Mouse (Mus musculus) stomach, embryonic 16.5 days (tissue): Measurements from ENCODE around the gene Nemp1. TPM values are rescaled to one million over a fixed set of nuclear protein-coding genes. Genes with fewer than 3 reads are reported as not detected.
"Not testable (repeated sequence)": the region's sequence is repeated elsewhere in the genome, so short reads cannot be mapped to it uniquely, and the experiment has no call there.

Experiments used
- ATAC-seq: fragments of 200-750 bp; cut with Nextera tagmentation; 2 replicates; pipeline ENCODE4 v1.8.0; 2017; ENCODE audit warnings: moderate number of reproducible peaks, moderate TSS enrichment; ENCODE audit not compliant: insufficient read depth, low FRiP score
- H3K27ac ChIP-seq: fragments of 300-500 bp; sonication (generic); 2 replicates; pipeline ENCODE4 v1.5.1; 2014; ENCODE audit warnings: low read length
- H3K27me3 ChIP-seq: fragments of 300-500 bp; sonication (generic); 2 replicates; pipeline ENCODE4 v1.6.1; 2014; ENCODE audit warnings: low read length, control low read depth, mixed read lengths; ENCODE audit not compliant: control insufficient read depth, insufficient read depth
- H3K36me3 ChIP-seq: fragments of 300-500 bp; sonication (generic); 2 replicates; pipeline ENCODE4 v1.6.1; 2014; ENCODE audit warnings: low read length; ENCODE audit not compliant: control insufficient read depth, insufficient read depth
- H3K4me1 ChIP-seq: fragments of 300-500 bp; sonication (generic); 2 replicates; pipeline ENCODE4 v1.6.1; 2014; ENCODE audit warnings: low read length, control low read depth, mixed read lengths; ENCODE audit not compliant: control insufficient read depth, insufficient read depth
- H3K4me2 ChIP-seq: fragments of 300-500 bp; sonication (generic); 2 replicates; pipeline ENCODE4 v1.6.1; 2014; ENCODE audit warnings: low read depth, low read length, mixed read lengths
- H3K4me3 ChIP-seq: fragments of 300-500 bp; sonication (generic); replicated peaks from 2 replicates; pipeline ENCODE4 v1.5.1; 2014; ENCODE audit warnings: mild to moderate bottlenecking, low read length
- H3K9ac ChIP-seq: fragments of 300-500 bp; sonication (generic); 2 replicates; pipeline ENCODE4 v1.6.1; 2014; ENCODE audit warnings: low read length
- H3K9me3 ChIP-seq: fragments of 300-500 bp; sonication (generic); replicated peaks from 2 replicates; pipeline ENCODE4 v1.6.1; 2016; ENCODE audit warnings: low read length, control low read depth; ENCODE audit not compliant: control insufficient read depth
- WGBS: fragments of 180-500 bp; shearing (Covaris S2); extraction: QIAGEN DNeasy Blood & Tissue Kit; methylation state at CpG from one replicate; pipeline ENCODE4 v1.1.7; 2014; 5-methylcytosine and 5-hydroxymethylcytosine counted together
- polyA plus RNA-seq: library from polyadenylated mRNA; unstranded; fragments of >200 nt; fragmentation: Nextera tagmentation; extraction: Ambion mirVana; gene quantifications from 2 replicates; pipeline ENCODE4 v1.2.1, GENCODE M21; 2015

The Nemp1 gene
- polyA plus RNA-seq, 1 experiment from 2014 or later, result 10.0 TPM

GRCm38 (mm10) chr10:127642772-127643552 is 23.7 kb upstream of the Nemp1 start, which contains the start of gene Stat6:
Gene Stat6 (plus strand): TSS chr10:127642986.
- WGBS, result 4% methylated on average over 37 of the region's 37 CpGs
- H3K9me3 ChIP-seq, result no peaks in the 10 kb centered on the region
- H3K27ac ChIP-seq, result peak within 1 kb of the TSS; percentile 98
- ATAC-seq, result peak; percentile 64
- H3K36me3 ChIP-seq, result no peaks in the 10 kb centered on the region
- H3K9ac ChIP-seq, result peak within 1 kb of the TSS; percentile 86
- H3K4me2 ChIP-seq, result peak within 1 kb of the TSS; percentile 70
- peaks cover 16% of the 10 kb centered on the region for H3K4me1 ChIP-seq
- peak within 1 kb of the TSS; percentile 63 for H3K4me3 ChIP-seq
- H3K27me3 ChIP-seq, result no peaks in the 10 kb centered on the region

GRCm38 (mm10) chr10:127643553-127644238 is 23.0 kb upstream of the Nemp1 start:
- ATAC-seq, result peak; percentile 56
- Histone ChIP-seq H3K4me3 (peak overlapping the region; percentile 63), H3K27me3 (no peaks in the 10 kb centered on the region), H3K4me2 (peak overlapping the region; percentile 70), H3K27ac (peak overlapping the region; percentile 98), H3K4me1 (peaks cover 16% of the 10 kb centered on the region), H3K36me3 (no peaks in the 10 kb centered on the region), H3K9ac (peak overlapping the region; percentile 86), H3K9me3 (no peaks in the 10 kb centered on the region)
- WGBS, result under 1% methylated on average over 25 of the region's 25 CpGs

- no peak overlapping the region for H3K27ac ChIP-seq
- H3K4me1 ChIP-seq, result peaks cover 16% of the 10 kb centered on the region
- H3K4me2 ChIP-seq, result no peak overlapping the region
- H3K9ac ChIP-seq, result no peak overlapping the region
- 0 out of 2 replicates have a peak, but pooled peaks cover 3% of the 10 kb centered on the region for H3K36me3 ChIP-seq
- 70% methylated on average over 2 of the region's 2 CpGs for WGBS
- no peaks in the 10 kb centered on the region for H3K27me3 ChIP-seq
- no peak overlapping the region for H3K4me3 ChIP-seq
- no peaks in the 10 kb centered on the region for H3K9me3 ChIP-seq
- no peak for ATAC-seq
Observed at GRCm38 (mm10) chr10:127645791-127646190, 20.9 kb upstream of the Nemp1 start.

- Histone ChIP-seq H3K4me3 (no peak overlapping the region; the same call in 1 of the 2 replicates), H3K4me2 (peak overlapping the region; percentile 13; the same call in 1 of the 2 replicates), H3K9ac (peak overlapping the region; percentile 19), H3K27ac (peak overlapping the region; percentile 25; the same call in 1 of the 2 replicates), H3K27me3 (no peaks in the 10 kb centered on the region), H3K4me1 (no peaks in the 10 kb centered on the region), H3K36me3 (peaks cover 21% of the 10 kb centered on the region; the same call in 1 of the 2 replicates), H3K9me3 (no peaks in the 10 kb centered on the region)
- 42% methylated on average over 21 of the region's 21 CpGs for WGBS
- ATAC-seq, result no peak
Observed at GRCm38 (mm10) chr10:127652906-127653638, 13.6 kb upstream of the Nemp1 start.

GRCm38 (mm10) chr10:127654970-127655579 is 11.6 kb upstream of the Nemp1 start:
- H3K4me2 ChIP-seq, result no peak overlapping the region
- 0 out of 2 replicates have a peak, but pooled peaks cover 4% of the 10 kb centered on the region for H3K4me1 ChIP-seq
- ATAC-seq, result no peak
- no peak overlapping the region for H3K4me3 ChIP-seq
- WGBS, result 76% methylated on average over 16 of the region's 16 CpGs
- peaks cover 18% of the 10 kb centered on the region; the same call in 1 of the 2 replicates for H3K36me3 ChIP-seq
- H3K27me3 ChIP-seq, result no peaks in the 10 kb centered on the region
- H3K27ac ChIP-seq, result no peak overlapping the region
- no peak overlapping the region for H3K9ac ChIP-seq
- no peaks in the 10 kb centered on the region for H3K9me3 ChIP-seq

- not testable (repeated sequence) for H3K4me2 ChIP-seq, H3K4me3 ChIP-seq, H3K27me3 ChIP-seq, H3K9ac ChIP-seq, H3K9me3 ChIP-seq, H3K27ac ChIP-seq, ATAC-seq
- WGBS, result 56% methylated on average over 6 of the region's 6 CpGs
- H3K4me1 ChIP-seq, result peaks cover 22% of the 10 kb centered on the region
- H3K36me3 ChIP-seq, result peaks cover 13% of the 10 kb centered on the region; the same call in 1 of the 2 replicates
Observed at GRCm38 (mm10) chr10:127657617-127658016, 9.1 kb upstream of the Nemp1 start.

- Histone ChIP-seq H3K4me3 (no peak overlapping the region), H3K4me1 (peaks cover 27% of the 10 kb centered on the region), H3K9ac (peak overlapping the region; percentile 2; the same call in 1 of the 2 replicates), H3K4me2 (no peak overlapping the region), H3K27ac (no peak overlapping the region), H3K9me3 (no peaks in the 10 kb centered on the region), H3K27me3 (no peaks in the 10 kb centered on the region), H3K36me3 (peaks cover 13% of the 10 kb centered on the region; the same call in 1 of the 2 replicates)
- WGBS, result 17% methylated on average over 6 of the region's 6 CpGs
- no peak; the same call in 1 of the 2 replicates for ATAC-seq
Observed at GRCm38 (mm10) chr10:127658076-127658475, 8.6 kb upstream of the Nemp1 start.

- Histone ChIP-seq H3K4me2 (no peak overlapping the region), H3K4me1 (peaks cover 41% of the 10 kb centered on the region), H3K27ac (no peak overlapping the region), H3K9ac (no peak overlapping the region), H3K27me3 (no peaks in the 10 kb centered on the region), H3K36me3 (peaks cover 13% of the 10 kb centered on the region; the same call in 1 of the 2 replicates), H3K9me3 (no peaks in the 10 kb centered on the region), H3K4me3 (no peak overlapping the region)
- no peak for ATAC-seq
- 60% methylated on average over 1 of the region's 1 CpGs for WGBS
Observed at GRCm38 (mm10) chr10:127659551-127659950, 7.2 kb upstream of the Nemp1 start.
